Mouse (Mus musculus) CD4-positive helper T cell, adult 2 months (primary cell): Measurements from ENCODE around the gene Pkd1.

Experiments
- DNase-seq: peaks from one replicate; pipeline ENCODE4 v3.0.0-alpha.2; 2012; ENCODE audit warnings: low read depth, missing footprints, low spot score

Pkd1 gene

GRCm38 (mm10) chr17:24644875-24645721, 95.5 kb downstream of the Pkd1 start:
- no peak for DNase-seq

- no peak for DNase-seq
Measured at GRCm38 (mm10) chr17:24645916-24646315, 96.3 kb downstream of the Pkd1 start.
